Mouse (Mus musculus): ENCODE data around the gene Gm49321. TPM values are rescaled to one million over a fixed set of nuclear protein-coding genes. Genes with fewer than 3 reads are reported as not detected.

Gene Gm49321
- total and polyA plus RNA-seq, 3 experiments = 5.3 TPM; not detected in 2

DNA sequence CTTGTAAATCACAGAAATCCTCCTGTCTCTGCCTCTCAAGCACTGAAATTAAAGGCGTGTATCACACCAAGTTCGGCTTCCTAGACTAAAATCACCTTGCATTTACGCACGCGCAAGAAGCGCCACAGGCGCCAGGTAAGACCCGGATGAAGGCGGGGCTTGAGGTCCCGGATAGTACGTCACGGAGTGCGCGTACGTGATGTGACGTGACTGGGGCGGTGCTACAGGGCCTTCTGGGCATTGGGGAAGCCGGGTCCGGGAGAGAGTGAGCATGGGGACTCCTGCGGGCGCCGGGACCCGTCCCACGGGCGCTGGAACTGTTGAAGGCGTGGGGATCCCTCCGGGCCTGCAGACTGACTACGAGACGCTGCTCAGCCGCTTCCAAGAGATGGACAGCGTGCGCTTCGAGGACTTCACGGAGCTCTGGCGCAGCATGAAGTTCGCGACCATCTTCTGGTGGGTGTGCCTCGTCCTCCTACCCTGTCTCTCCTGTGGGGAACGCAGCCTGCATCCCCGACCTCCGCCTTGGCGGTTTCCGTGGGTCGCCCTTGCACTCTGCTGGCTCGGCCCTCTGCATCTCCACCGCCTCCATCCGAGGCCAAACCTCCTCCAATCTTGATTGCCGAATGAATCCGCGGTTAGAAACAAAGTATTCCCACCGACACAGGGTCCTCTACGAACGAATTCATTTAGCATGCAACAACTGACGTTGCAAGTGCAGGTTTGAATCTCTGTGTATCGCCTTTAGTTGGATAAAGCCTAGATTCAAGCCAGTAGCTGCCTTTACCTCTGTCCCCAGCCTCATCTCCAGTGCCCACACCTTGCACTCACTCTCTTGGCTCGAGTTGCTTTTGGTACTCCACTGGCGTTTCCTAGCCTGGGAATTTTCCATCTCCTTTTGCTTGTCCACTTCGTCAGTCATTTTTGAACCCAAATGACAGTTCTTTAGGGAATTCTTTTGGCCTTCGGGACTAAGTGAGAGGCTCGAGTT is 27.1 kb downstream of the Gm49321 start, which contains the start of gene Snapc1 (continued):
- TF ChIP-seq BHLHE40 (IDR thresholded peaks at IDR 0.05; ENCODE audit: borderline replicate concordance, low read depth, low read length) (no peak), TCF12 (IDR thresholded peaks at IDR 0.05; ENCODE audit: low read depth, low read length) (peak; percentile 57), RAD21 (IDR thresholded peaks at IDR 0.05; ENCODE audit: low read depth, low read length) (no peak), ZMIZ1 (IDR thresholded peaks at IDR 0.05; ENCODE audit: low read depth, low read length) (peak; percentile 92), CHD2 (IDR thresholded peaks at IDR 0.05; ENCODE audit: low read length) (no peak), MAX (IDR thresholded peaks at IDR 0.05; ENCODE audit: low read length) (no peak; the same call in 1 of the 2 replicates), E2F4 (IDR thresholded peaks at IDR 0.05; ENCODE audit: borderline replicate concordance, low read depth, low read length) (no peak), TAL1 (IDR thresholded peaks at IDR 0.05; ENCODE audit: low read length) (no peak), POLR2AphosphoS2 (IDR thresholded peaks at IDR 0.05; ENCODE audit: low read length) (peak; percentile 91), EP300 (IDR thresholded peaks at IDR 0.05; ENCODE audit: low read depth in 1 of 2, low read length in 2 of 2) (no peak), HCFC1 (IDR thresholded peaks at IDR 0.05; ENCODE audit: low read depth, low read length) (peak; percentile 86), MEF2A (IDR thresholded peaks at IDR 0.05; ENCODE audit: extremely low read depth, insufficient replicate concordance, low read depth, low read length, poor library complexity, severe bottlenecking) (no peak), TBP (IDR thresholded peaks at IDR 0.05; ENCODE audit: low read depth, low read length) (peak; percentile 89), POLR2A (IDR thresholded peaks at IDR 0.05; ENCODE audit: control insufficient read depth in 1 of 2, insufficient read depth in 1 of 2, low read depth in 1 of 2, low read length in 2 of 2, poor library complexity in 1 of 2) (peak; percentile 80 to 97), MAZ (IDR thresholded peaks at IDR 0.05; ENCODE audit: low read depth, low read length) (no peak)

GRCm38 (mm10) chr12:73969142-73969541 is 31.7 kb downstream of the Gm49321 start:
- peaks cover 0 to 8% of the 10 kb centered on the region in 2 experiments; a peak in 1 of 4 replicates for H3K4me1 ChIP-seq (ENCODE audit: control insufficient read depth in 1 of 2, insufficient read depth in 2 of 2, low read length in 2 of 2)
- H3K9me3 ChIP-seq (replicated peaks; ENCODE audit: insufficient read depth, low read length) = no peaks in the 10 kb centered on the region
- no peak for DNase-seq (ENCODE audit: low read depth, low spot score)
- no peak overlapping the region for H3K27ac ChIP-seq (ENCODE audit: control insufficient read depth, low read depth, low read length)
- TF ChIP-seq KAT2A (conservative IDR thresholded peaks at IDR 0.05; ENCODE audit: low read depth, low read length) (no peak), CHD1 (IDR thresholded peaks at IDR 0.05; ENCODE audit: low read depth, low read length) (no peak), TAL1 (IDR thresholded peaks at IDR 0.05; ENCODE audit: low read length) (no peak), ZNF384 (IDR thresholded peaks at IDR 0.05; ENCODE audit: low read depth, low read length) (no peak), ZKSCAN1 (IDR thresholded peaks at IDR 0.05; ENCODE audit: low read depth, low read length) (peak; percentile 98)
- H3K27me3 ChIP-seq (ENCODE audit: control insufficient read depth in 1 of 2, insufficient read depth in 2 of 2, low read length in 2 of 2) = no peaks in the 10 kb centered on the region; a peak in 1 of 4 replicates
- H3K36me3 ChIP-seq (ENCODE audit: control insufficient read depth in 1 of 2, insufficient read depth in 2 of 2, low read length in 2 of 2) = peaks cover 11 to 21% of the 10 kb centered on the region in 2 experiments
- H3K4me3 ChIP-seq (ENCODE audit: control insufficient read depth in 1 of 2, insufficient read depth in 1 of 2, low read depth in 2 of 2, low read length in 2 of 2) = no peak overlapping the region
- H3K79me2 ChIP-seq (ENCODE audit: control insufficient read depth, insufficient read depth, low read length, poor library complexity) = peaks cover 18% of the 10 kb centered on the region
- no peak overlapping the region for H3K9ac ChIP-seq (ENCODE audit: control insufficient read depth, low read depth, low read length, poor library complexity, severe bottlenecking)

Data from MEL (cell line).